8 mouse cellular contexts compared by ENCODE assay signal in genomic region chr4:106798908-106799546, GRCm38 (mm10). TPM values are rescaled to one million over a fixed set of nuclear protein-coding genes. Genes with fewer than 3 reads are reported as not detected.
DNase-seq lines count a peak whose midpoint lies in the region; ATAC-seq lines count a peak whose summit lies in the region.

No protein-coding gene starts in this region.

- H3K4me2 ChIP-seq in hindbrain, embryonic 12.5 days (replicated peaks) = peak overlapping the region; percentile 38; the same call in 1 of the 2 replicates
- H3K4me2 ChIP-seq in hindbrain, embryonic 13.5 days = no peak overlapping the region
- peak overlapping the region; percentile 62 for H3K4me2 ChIP-seq in heart, embryonic 14.5 days (ENCODE audit: low read length)
- H3K4me2 ChIP-seq in liver, embryonic 11.5 days = peak overlapping the region; percentile 63

- H3K27me3 ChIP-seq in hindbrain, embryonic 12.5 days = peaks cover 11% of the 10 kb centered on the region
- peaks cover 19% of the 10 kb centered on the region for H3K27me3 ChIP-seq in hindbrain, embryonic 13.5 days
- no peaks in the 10 kb centered on the region; the same call in 1 of the 2 replicates for H3K27me3 ChIP-seq in heart, embryonic 14.5 days (ENCODE audit: control insufficient read depth, insufficient read depth, low read length)
- H3K27me3 ChIP-seq in liver, embryonic 11.5 days (replicated peaks; ENCODE audit: control insufficient read depth, insufficient read depth, low read length) = no peaks in the 10 kb centered on the region

- no peak overlapping the region for H3K9ac ChIP-seq in hindbrain, embryonic 12.5 days
- no peak overlapping the region for H3K9ac ChIP-seq in hindbrain, embryonic 13.5 days
- peak overlapping the region; percentile 62 for H3K9ac ChIP-seq in heart, embryonic 14.5 days (ENCODE audit: low read length)
- H3K9ac ChIP-seq in liver, embryonic 11.5 days (ENCODE audit: low read depth, low read length) = no peak overlapping the region

- ATAC-seq in hindbrain, embryonic 12.5 days (ENCODE audit: low FRiP score) = no peak
- ATAC-seq in hindbrain, embryonic 13.5 days (ENCODE audit: low FRiP score) = no peak
- no peak for ATAC-seq in heart, embryonic 14.5 days (ENCODE audit: insufficient number of reproducible peaks, insufficient read depth, low FRiP score, low read depth)
- ATAC-seq in liver, embryonic 11.5 days (replicated peaks; ENCODE audit: low FRiP score) = no peak

- 68% methylated on average over 10 of the region's 10 CpGs for WGBS in hindbrain, embryonic 12.5 days
- WGBS in hindbrain, embryonic 13.5 days = 70% methylated on average over 10 of the region's 10 CpGs
- WGBS in heart, embryonic 14.5 days = 33% methylated on average over 10 of the region's 10 CpGs
- WGBS in liver, embryonic 11.5 days = 58% methylated on average over 10 of the region's 10 CpGs

- peak; percentile 43 for DNase-seq in NIH3T3 (ENCODE audit: low read depth)
- DNase-seq in liver, embryonic 11.5 days (ENCODE audit: low spot score) = no peak
- no peak for DNase-seq in spleen, adult 12 weeks (ENCODE audit: low spot score)
- DNase-seq in frontal cortex, postnatal 10 days (ENCODE audit: low spot score in 2 of 2) = no peak
- no peak for DNase-seq in cerebellum, adult 11 months

- no peak overlapping the region for H3K4me3 ChIP-seq in hindbrain, embryonic 12.5 days
- no peak overlapping the region for H3K4me3 ChIP-seq in hindbrain, embryonic 13.5 days
- peak overlapping the region; percentile 24 to 31; a peak in 3 of 4 replicates for H3K4me3 ChIP-seq in heart, embryonic 14.5 days (ENCODE audit: control insufficient read depth in 1 of 2, insufficient read depth in 1 of 2, low read depth in 1 of 2, low read length in 2 of 2)
- no peak overlapping the region for H3K4me3 ChIP-seq in liver, embryonic 11.5 days (ENCODE audit: low read depth, low read length)

- no peaks in the 10 kb centered on the region for H3K36me3 ChIP-seq in hindbrain, embryonic 12.5 days
- H3K36me3 ChIP-seq in hindbrain, embryonic 13.5 days = no peaks in the 10 kb centered on the region
- H3K36me3 ChIP-seq in heart, embryonic 14.5 days (ENCODE audit: control insufficient read depth, insufficient read depth, low read length) = no peaks in the 10 kb centered on the region
- no peaks in the 10 kb centered on the region for H3K36me3 ChIP-seq in liver, embryonic 11.5 days (ENCODE audit: control insufficient read depth, insufficient read depth, low read length)

- peaks cover 7% of the 10 kb centered on the region for H3K4me1 ChIP-seq in hindbrain, embryonic 12.5 days
- peaks cover 10% of the 10 kb centered on the region for H3K4me1 ChIP-seq in hindbrain, embryonic 13.5 days (replicated peaks)
- peaks cover 9 to 22% of the 10 kb centered on the region in 2 experiments for H3K4me1 ChIP-seq in heart, embryonic 14.5 days (ENCODE audit: control insufficient read depth in 2 of 2, insufficient read depth in 2 of 2, low read length in 2 of 2)
- peaks cover 34% of the 10 kb centered on the region for H3K4me1 ChIP-seq in liver, embryonic 11.5 days (replicated peaks; ENCODE audit: control insufficient read depth, insufficient read depth, low read length)

- H3K9me3 ChIP-seq in hindbrain, embryonic 12.5 days (replicated peaks) = no peaks in the 10 kb centered on the region
- H3K9me3 ChIP-seq in hindbrain, embryonic 13.5 days = no peaks in the 10 kb centered on the region
- H3K9me3 ChIP-seq in heart, embryonic 14.5 days (ENCODE audit: control insufficient read depth, low read length) = no peaks in the 10 kb centered on the region
- no peaks in the 10 kb centered on the region for H3K9me3 ChIP-seq in liver, embryonic 11.5 days (ENCODE audit: control insufficient read depth, low read length)

- H3K27ac ChIP-seq in hindbrain, embryonic 12.5 days = no peak overlapping the region
- no peak overlapping the region for H3K27ac ChIP-seq in hindbrain, embryonic 13.5 days
- H3K27ac ChIP-seq in heart, embryonic 14.5 days (replicated peaks in 1 of 2; ENCODE audit: control insufficient read depth in 1 of 2, insufficient read depth in 1 of 2, low read depth in 2 of 2, low read length in 2 of 2) = peak overlapping the region; percentile 48 to 61
- H3K27ac ChIP-seq in liver, embryonic 11.5 days (ENCODE audit: low read depth, low read length) = no peak overlapping the region

RNA-seq across cellular contexts. Expression of gene Acot11, which starts 5.8 kb away (rescaled TPM):
- polyA plus RNA-seq in hindbrain, embryonic 12.5 days (2016; fragmentation: Nextera tagmentation; extraction: Ambion mirVana) = 2.4 TPM in 2 replicates
- polyA plus RNA-seq in hindbrain, embryonic 13.5 days (2015; fragmentation: Nextera tagmentation; extraction: Ambion mirVana) = 1.3 and 1.5 TPM in 2 replicates
- polyA plus RNA-seq in heart, embryonic 14.5 days (2014; fragmentation: Nextera tagmentation; extraction: Ambion mirVana) = 5.0 and 6.0 TPM in 2 replicates
- polyA plus RNA-seq in liver, embryonic 11.5 days (2014; fragmentation: Nextera tagmentation; extraction: Ambion mirVana) = 2.9 and 3.9 TPM in 2 replicates

Comparison
In these comparisons a context has a peak if more than half of its experiments do, and no peak if none do; other contexts are left out.
1. H3K27ac ChIP-seq: peak in heart, embryonic 14.5 days (2 of 2); none in hindbrain, embryonic 12.5 days (single experiment), hindbrain, embryonic 13.5 days (single experiment) and liver, embryonic 11.5 days (single experiment).
2. H3K4me3 ChIP-seq: peak in heart, embryonic 14.5 days (2 of 2); none in hindbrain, embryonic 12.5 days (single experiment), hindbrain, embryonic 13.5 days (single experiment) and liver, embryonic 11.5 days (single experiment).